Mouse (Mus musculus): ENCODE data around the gene Gm13089. TPM values are rescaled to one million over a fixed set of nuclear protein-coding genes. Genes with fewer than 3 reads are reported as not detected.

Gm13089 gene
- total RNA-seq (2023) = not detected in 2 replicates

GRCm38 (mm10) chr4:143702611-143703010 lies at the start of gene Gm13089:
TSS of gene Gm13089 (minus strand) at chr4:143702711.

GRCm38 (mm10) chr4:143719155-143719554 lies 16.6 kb upstream of the Gm13089 start, which contains the start of gene Gm13078:
TSS of gene Gm13078 (plus strand) at chr4:143719455.

GRCm38 (mm10) chr4:143657146-143657545 lies 45.4 kb downstream of the Gm13089 start, which contains the start of gene Gm13088:
TSS of gene Gm13088 (minus strand) at chr4:143657246.

Other genes with a start within 250 kb of the Gm13089 start
- gene Gm13043, start 191.4 kb downstream of the Gm13089 start, total RNA-seq (2023) = not detected in 2 replicates
- gene Gm13040, start 166.8 kb downstream of the Gm13089 start, total RNA-seq (2023) = not detected in 2 replicates
- gene BC080695, start 151.0 kb downstream of the Gm13089 start, total RNA-seq (2023) = not detected in 2 replicates
- gene Gm13057, start 151.0 kb downstream of the Gm13089 start, total RNA-seq (2023) = not detected in 2 replicates
- gene Gm13083, start 87.7 kb downstream of the Gm13089 start, total RNA-seq (2023) = not detected in 2 replicates
- not detected in 2 replicates for gene Gm13088, start 45.5 kb downstream of the Gm13089 start, total RNA-seq (2023)
- not detected in 2 replicates for gene Gm13078, start 16.7 kb upstream of the Gm13089 start, total RNA-seq (2023)
- not detected in 2 replicates for gene Gm13023, start 86.6 kb upstream of the Gm13089 start, total RNA-seq (2023)
- gene Gm13084, start 113.4 kb upstream of the Gm13089 start, total RNA-seq (2023) = not detected in 2 replicates
- not detected in 2 replicates for gene Gm13103, start 143.8 kb upstream of the Gm13089 start, total RNA-seq (2023)
- gene Pramef6, start 197.7 kb upstream of the Gm13089 start, total RNA-seq (2023) = not detected in 2 replicates
- gene Pramef25, start 248.3 kb upstream of the Gm13089 start, total RNA-seq (2023) = not detected in 2 replicates

All from neutrophil, adult 65 days (primary cell).